Mouse (Mus musculus): ENCODE measurements around the gene Glmn. TPM values are rescaled to one million over a fixed set of nuclear protein-coding genes. Genes with fewer than 3 reads are reported as not detected.

Glmn gene
- total RNA-seq (2014; rRNA removed; ENCODE audit: low replicate concordance) (1.8 and 5.6 TPM in 2 replicates), polyA plus RNA-seq (2015; fragmentation: Nextera tagmentation; extraction: Ambion mirVana) (13.5 and 15.2 TPM in 2 replicates)

- Histone ChIP-seq H3K9ac (replicated peaks; ENCODE audit: low read depth, low read length) (peak within 1 kb of the TSS; percentile 86), H3K4me3 (ENCODE audit: low read depth, low read length) (peak within 1 kb of the TSS; percentile 92), H3K27me3 (ENCODE audit: control insufficient read depth, insufficient read depth, low read length) (no peaks in the 10 kb centered on the region), H3K4me1 (ENCODE audit: control insufficient read depth, insufficient read depth) (peaks cover 5% of the 10 kb centered on the region; the same call in 1 of the 2 replicates), H3K9me3 (replicated peaks; ENCODE audit: control insufficient read depth, low read length) (no peaks in the 10 kb centered on the region), H3K36me3 (replicated peaks; ENCODE audit: control insufficient read depth, insufficient read depth, low read length) (peaks cover 21% of the 10 kb centered on the region), H3K4me2 (ENCODE audit: low read depth, low read length) (peak within 1 kb of the TSS; percentile 84), H3K27ac (ENCODE audit: low read depth) (peak within 1 kb of the TSS; percentile 89)
- peak; percentile 80 for DNase-seq (ENCODE audit: low spot score)
- peak; percentile 97 for ATAC-seq (ENCODE audit: insufficient read depth, low read depth)
- TF ChIP-seq EP300 (IDR thresholded peaks at IDR 0.05; ENCODE audit: low read depth) = no peak
- no peak for TF ChIP-seq CTCF (IDR thresholded peaks at IDR 0.05; ENCODE audit: low read depth)
- WGBS = under 1% methylated on average over 62 of the region's 64 CpGs
Observed at GRCm38 (mm10) chr5:107597301-107598077, at the start of gene Glmn, which contains the start of gene Rpap2. TSS of gene Glmn (minus strand) at chr5:107597888. TSS of gene Rpap2 (plus strand) at chr5:107597373.

GRCm38 (mm10) chr5:107645935-107646334, 48.2 kb upstream of the Glmn start:
- no peaks in the 10 kb centered on the region for H3K9me3 ChIP-seq (replicated peaks; ENCODE audit: control insufficient read depth, low read length)
- H3K4me1 ChIP-seq (ENCODE audit: control insufficient read depth, insufficient read depth) = no peaks in the 10 kb centered on the region
- H3K27me3 ChIP-seq (ENCODE audit: control insufficient read depth, insufficient read depth, low read length) = no peaks in the 10 kb centered on the region
- WGBS = 90% methylated on average over 2 of the region's 2 CpGs
- no peak overlapping the region for H3K4me2 ChIP-seq (ENCODE audit: low read depth, low read length)
- no peak for ATAC-seq (ENCODE audit: insufficient read depth, low read depth)
- H3K9ac ChIP-seq (replicated peaks; ENCODE audit: low read depth, low read length) = no peak overlapping the region
- no peak for TF ChIP-seq CTCF (IDR thresholded peaks at IDR 0.05; ENCODE audit: low read depth)
- TF ChIP-seq EP300 (IDR thresholded peaks at IDR 0.05; ENCODE audit: low read depth) = no peak
- no peak for DNase-seq (ENCODE audit: low spot score)
- H3K27ac ChIP-seq (ENCODE audit: low read depth) = no peak overlapping the region
- no peak overlapping the region for H3K4me3 ChIP-seq (ENCODE audit: low read depth, low read length)
- H3K36me3 ChIP-seq (replicated peaks; ENCODE audit: control insufficient read depth, insufficient read depth, low read length) = no peaks in the 10 kb centered on the region

- WGBS = 51% methylated on average over 2 of the region's 2 CpGs
- no peaks in the 10 kb centered on the region for H3K4me1 ChIP-seq (ENCODE audit: control insufficient read depth, insufficient read depth)
- no peak overlapping the region for H3K4me2 ChIP-seq (ENCODE audit: low read depth, low read length)
- no peak for ATAC-seq (ENCODE audit: insufficient read depth, low read depth)
- DNase-seq (ENCODE audit: low spot score) = no peak
- H3K27ac ChIP-seq (ENCODE audit: low read depth) = no peak overlapping the region
- H3K36me3 ChIP-seq (replicated peaks; ENCODE audit: control insufficient read depth, insufficient read depth, low read length) = no peaks in the 10 kb centered on the region
- no peaks in the 10 kb centered on the region for H3K9me3 ChIP-seq (replicated peaks; ENCODE audit: control insufficient read depth, low read length)
- TF ChIP-seq EP300 (IDR thresholded peaks at IDR 0.05; ENCODE audit: low read depth) (no peak), CTCF (IDR thresholded peaks at IDR 0.05; ENCODE audit: low read depth) (no peak)
- no peak overlapping the region for H3K9ac ChIP-seq (replicated peaks; ENCODE audit: low read depth, low read length)
- no peaks in the 10 kb centered on the region for H3K27me3 ChIP-seq (ENCODE audit: control insufficient read depth, insufficient read depth, low read length)
- no peak overlapping the region for H3K4me3 ChIP-seq (ENCODE audit: low read depth, low read length)
Observed at GRCm38 (mm10) chr5:107644595-107644994, 46.9 kb upstream of the Glmn start.

- 73% methylated on average over 8 of the region's 8 CpGs for WGBS
- DNase-seq (ENCODE audit: low spot score) = no peak
- no peak for ATAC-seq (ENCODE audit: insufficient read depth, low read depth)
Observed at GRCm38 (mm10) chr5:107638366-107638765, 40.7 kb upstream of the Glmn start.

GRCm38 (mm10) chr5:107637106-107637505, 39.4 kb upstream of the Glmn start:
- H3K9me3 ChIP-seq (replicated peaks; ENCODE audit: control insufficient read depth, low read length) = no peaks in the 10 kb centered on the region
- WGBS = 68% methylated on average over 1 of the region's 1 CpGs
- H3K4me3 ChIP-seq (ENCODE audit: low read depth, low read length) = no peak overlapping the region
- DNase-seq (ENCODE audit: low spot score) = no peak
- 0 out of 2 replicates have a peak, but pooled peaks cover 3% of the 10 kb centered on the region for H3K36me3 ChIP-seq (replicated peaks; ENCODE audit: control insufficient read depth, insufficient read depth, low read length)
- no peak overlapping the region for H3K9ac ChIP-seq (replicated peaks; ENCODE audit: low read depth, low read length)
- H3K4me2 ChIP-seq (ENCODE audit: low read depth, low read length) = no peak overlapping the region
- no peak for ATAC-seq (ENCODE audit: insufficient read depth, low read depth)
- TF ChIP-seq EP300 (IDR thresholded peaks at IDR 0.05; ENCODE audit: low read depth) = no peak
- TF ChIP-seq CTCF (IDR thresholded peaks at IDR 0.05; ENCODE audit: low read depth) = no peak
- H3K27ac ChIP-seq (ENCODE audit: low read depth) = no peak overlapping the region
- H3K4me1 ChIP-seq (ENCODE audit: control insufficient read depth, insufficient read depth) = no peaks in the 10 kb centered on the region
- no peaks in the 10 kb centered on the region for H3K27me3 ChIP-seq (ENCODE audit: control insufficient read depth, insufficient read depth, low read length)

More at GRCm38 (mm10) chr5:107638366-107638765, 40.7 kb upstream of the Glmn start:
- Histone ChIP-seq H3K9ac (replicated peaks; ENCODE audit: low read depth, low read length) (no peak overlapping the region), H3K27me3 (ENCODE audit: control insufficient read depth, insufficient read depth, low read length) (no peaks in the 10 kb centered on the region), H3K36me3 (replicated peaks; ENCODE audit: control insufficient read depth, insufficient read depth, low read length) (0 out of 2 replicates have a peak, but pooled peaks cover 3% of the 10 kb centered on the region), H3K4me3 (ENCODE audit: low read depth, low read length) (no peak overlapping the region), H3K4me1 (ENCODE audit: control insufficient read depth, insufficient read depth) (no peaks in the 10 kb centered on the region), H3K4me2 (ENCODE audit: low read depth, low read length) (no peak overlapping the region), H3K9me3 (replicated peaks; ENCODE audit: control insufficient read depth, low read length) (no peaks in the 10 kb centered on the region), H3K27ac (ENCODE audit: low read depth) (no peak overlapping the region)
- TF ChIP-seq CTCF (IDR thresholded peaks at IDR 0.05; ENCODE audit: low read depth) (no peak), EP300 (IDR thresholded peaks at IDR 0.05; ENCODE audit: low read depth) (no peak)

Measured in heart, postnatal 0 days (tissue).